Mouse (Mus musculus) gastrocnemius, postnatal 4 days (tissue): Measurements from ENCODE around the gene Ptges3. TPM values are rescaled to one million over a fixed set of nuclear protein-coding genes. Genes with fewer than 3 reads are reported as not detected.
"Not testable (repeated sequence)": the region's sequence is repeated elsewhere in the genome, so short reads cannot be mapped to it uniquely, and the experiment has no call there.

Experiments
- DNase-seq, 2 experiments: peaks; one replicate each; pipeline ENCODE4 v3.0.0; 2021 to 2022; ENCODE audit warnings: low spot score in 2 of 2, mixed read lengths in 2 of 2
- total RNA-seq, 2 experiments: library from RNA; stranded (reverse); gene quantifications; 2 replicates each; pipeline ENCODE4 v1.2.3; 2021

Gene Ptges3
- total RNA-seq, 2 experiments from 2014 or later: 108 to 110 TPM

- no peak for DNase-seq
Observed at GRCm38 (mm10) chr10:128053001-128053400, 5.8 kb upstream of the Ptges3 start.

- DNase-seq: no peak
Observed at GRCm38 (mm10) chr10:128058184-128058583, 570 bp upstream of the Ptges3 start.

- peak; percentile 39 to 40 for DNase-seq
Observed at GRCm38 (mm10) chr10:128059207-128059981, 640 bp downstream of the Ptges3 start.

- DNase-seq: no peak
Observed at GRCm38 (mm10) chr10:128061109-128061508, 2.4 kb downstream of the Ptges3 start.

GRCm38 (mm10) chr10:128062221-128062989 lies 3.7 kb downstream of the Ptges3 start:
- DNase-seq: no peak

GRCm38 (mm10) chr10:128066072-128066471 lies 7.3 kb downstream of the Ptges3 start:
- no peak for DNase-seq

DNA sequence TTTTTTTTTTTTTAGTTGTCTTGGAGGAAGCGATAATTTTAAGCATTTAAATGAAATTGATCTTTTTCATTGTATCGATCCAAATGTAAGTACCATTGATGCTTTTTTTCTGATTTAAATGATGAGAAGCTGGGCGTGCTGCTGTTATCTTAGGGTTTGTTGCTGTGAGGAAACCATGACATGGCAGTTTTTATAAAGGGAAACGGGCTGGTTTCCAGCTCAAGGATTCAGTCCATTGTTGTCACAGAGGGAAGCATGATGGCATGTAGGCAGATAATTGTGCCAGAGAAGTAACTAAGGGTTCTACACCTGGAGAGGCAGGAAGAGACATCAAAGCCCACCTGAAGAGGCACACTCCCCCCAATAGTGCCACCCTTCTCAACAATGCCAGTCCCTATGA lies 10.4 kb downstream of the Ptges3 start:
- DNase-seq: no peak

DNA sequence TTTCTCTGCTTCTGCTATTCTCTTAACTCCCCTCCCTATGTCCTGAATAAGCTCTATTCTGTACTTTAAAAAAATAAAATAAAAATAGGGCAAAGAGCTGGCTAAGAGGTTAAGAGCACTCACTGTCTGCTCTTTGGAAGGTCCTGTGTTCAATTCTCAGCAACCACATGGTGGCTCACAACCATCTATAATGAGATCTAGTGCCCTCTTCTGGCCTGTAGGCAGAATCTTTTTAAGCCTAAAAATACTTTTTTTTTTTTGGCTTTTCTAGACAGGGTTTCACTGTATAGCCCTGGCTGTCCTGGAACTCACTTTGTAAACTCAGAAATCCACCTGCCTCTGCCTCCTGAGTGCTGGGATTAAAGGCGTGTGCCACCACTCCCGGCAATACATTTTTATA lies 11.7 kb downstream of the Ptges3 start:
- DNase-seq: not testable (repeated sequence)

- DNase-seq: not testable (repeated sequence)
Observed at GRCm38 (mm10) chr10:128078269-128078668, 19.5 kb downstream of the Ptges3 start.

GRCm38 (mm10) chr10:128080496-128080895 lies 21.7 kb downstream of the Ptges3 start:
- no peak for DNase-seq

DNA sequence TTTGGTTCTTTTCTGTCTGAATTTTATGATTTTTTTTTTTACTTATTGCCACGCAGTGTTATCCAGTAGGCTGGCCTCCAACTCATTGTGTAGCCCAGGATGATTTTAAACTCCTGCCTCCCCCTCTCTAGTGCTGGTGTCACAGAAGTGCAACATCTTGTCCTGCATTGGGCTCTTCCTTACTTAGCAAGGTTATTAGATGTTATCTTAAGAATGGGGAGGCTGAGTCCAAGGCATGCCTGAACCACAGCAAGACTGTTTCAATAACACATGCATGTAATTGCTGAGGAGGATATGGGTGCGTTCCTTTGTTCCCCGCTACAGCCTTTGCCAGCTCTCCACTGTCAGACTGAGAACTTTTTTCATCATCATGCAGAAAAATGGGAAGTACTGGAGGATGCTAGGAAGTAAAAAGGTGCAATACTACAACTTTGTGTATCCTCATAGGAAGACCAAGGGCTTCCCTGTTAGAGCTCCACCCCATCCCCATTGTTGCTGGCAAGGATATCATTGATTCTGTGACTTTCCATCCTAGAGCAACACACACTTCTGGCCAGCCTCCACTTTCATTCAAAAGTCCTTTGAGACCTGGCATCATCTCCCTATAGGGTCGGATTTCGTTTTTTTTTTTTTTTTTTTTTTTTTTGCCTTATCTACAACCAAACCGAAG lies 23.2 kb downstream of the Ptges3 start:
- no peak for DNase-seq

GRCm38 (mm10) chr10:128082477-128082808 lies 23.7 kb downstream of the Ptges3 start:
- DNase-seq: no peak

- DNase-seq: peak; percentile 88 to 96
Observed at GRCm38 (mm10) chr10:128082880-128083421, 24.2 kb downstream of the Ptges3 start, which contains the start of gene Atp5b. TSS of gene Atp5b (plus strand) at chr10:128083273.

- DNase-seq: peak in 1 of 2 experiments; percentile 29
Observed at GRCm38 (mm10) chr10:128083688-128084087, 24.9 kb downstream of the Ptges3 start.

GRCm38 (mm10) chr10:128084160-128084559 lies 25.4 kb downstream of the Ptges3 start:
- DNase-seq: no peak

DNA sequence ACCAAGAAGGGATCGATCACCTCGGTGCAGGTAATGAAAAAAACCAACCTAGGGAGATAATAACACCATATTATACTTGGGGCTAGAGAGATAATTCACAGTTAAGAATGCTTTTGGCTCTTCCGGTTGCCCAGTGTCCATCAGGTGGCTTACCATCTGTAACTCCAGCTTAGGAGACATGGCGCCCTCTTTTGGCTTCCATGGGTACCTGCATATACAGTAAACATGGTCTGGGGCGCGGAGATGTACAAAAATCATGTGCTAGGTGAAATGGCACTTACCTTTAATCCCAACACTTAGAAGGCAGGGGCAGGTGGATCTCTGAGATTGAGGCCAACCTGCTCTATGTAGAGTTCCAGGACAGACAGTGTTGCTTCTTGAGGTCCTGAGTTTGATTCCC lies 27.6 kb downstream of the Ptges3 start:
- DNase-seq: peak in 1 of 2 experiments; percentile 17

- not testable (repeated sequence) for DNase-seq
Observed at GRCm38 (mm10) chr10:128087216-128087615, 28.5 kb downstream of the Ptges3 start.

- no peak for DNase-seq
Observed at GRCm38 (mm10) chr10:128088181-128088580, 29.4 kb downstream of the Ptges3 start.

GRCm38 (mm10) chr10:128089842-128090241 lies 31.1 kb downstream of the Ptges3 start:
- no peak for DNase-seq

DNA sequence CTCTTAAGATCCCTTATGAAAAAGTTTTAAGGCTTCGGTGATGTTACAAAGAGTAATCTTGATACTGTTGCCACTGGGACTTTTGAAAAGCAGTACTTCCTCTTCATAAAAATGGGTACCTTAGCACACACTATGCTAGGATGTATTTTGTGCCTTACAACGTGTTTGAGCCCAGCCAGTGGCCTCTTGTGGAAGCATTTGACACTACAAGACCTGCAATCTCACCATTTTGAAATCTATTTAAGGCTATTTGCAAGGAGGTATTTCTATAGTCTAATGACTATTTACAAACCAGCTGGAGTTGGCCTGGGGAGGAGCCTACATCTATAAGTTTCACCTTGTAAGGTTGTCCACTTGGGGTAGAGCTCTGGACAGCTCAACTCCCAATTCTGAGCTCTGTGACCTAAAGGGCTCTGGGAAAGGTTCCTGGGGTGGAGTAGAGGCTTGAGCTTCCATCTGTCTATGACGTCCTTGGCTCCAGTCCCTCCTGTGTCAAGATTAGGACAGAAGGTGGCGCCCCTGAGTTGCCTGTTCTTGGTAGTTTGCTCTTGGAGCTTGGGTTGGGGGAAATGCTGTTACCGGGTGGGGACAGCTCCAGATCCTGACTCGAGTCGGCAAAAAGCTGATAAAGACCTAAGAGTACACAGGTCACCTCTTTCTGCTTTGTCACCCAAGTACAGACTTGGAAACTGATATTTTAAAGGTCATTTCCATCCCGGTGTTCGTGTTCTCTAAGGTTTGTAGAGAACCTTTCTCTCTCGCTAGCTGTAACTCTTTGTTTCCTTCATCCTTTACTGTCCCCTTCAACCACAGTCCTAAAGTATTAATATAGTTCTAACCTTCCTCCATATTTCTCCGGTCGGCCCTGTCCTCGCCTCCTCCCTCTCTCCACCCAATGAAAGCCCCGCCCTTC lies 32.2 kb downstream of the Ptges3 start:
- DNase-seq: peak; percentile 77 to 88
